Mouse (Mus musculus) midbrain, embryonic 15.5 days (tissue): ENCODE data around the gene Nat10. TPM values are rescaled to one million over a fixed set of nuclear protein-coding genes. Genes with fewer than 3 reads are reported as not detected.

Source experiments
- ATAC-seq: fragments of 200-750 bp; cut with Nextera tagmentation; replicated peaks from 2 replicates; pipeline ENCODE4 v1.8.0; 2017; ENCODE audit warnings: moderate TSS enrichment
- H3K27ac ChIP-seq: fragments of 300-500 bp; sonication (generic); 2 replicates; pipeline ENCODE4 v1.5.1; 2015; ENCODE audit warnings: mild to moderate bottlenecking, inconsistent platforms
- H3K27me3 ChIP-seq: fragments of 300-500 bp; sonication (generic); replicated peaks from 2 replicates; pipeline ENCODE4 v1.6.1; 2015; ENCODE audit warnings: inconsistent platforms
- H3K36me3 ChIP-seq: fragments of 300-500 bp; sonication (generic); replicated peaks from 2 replicates; pipeline ENCODE4 v1.6.1; 2015; ENCODE audit warnings: inconsistent platforms
- H3K4me1 ChIP-seq: fragments of 300-500 bp; sonication (generic); 2 replicates; pipeline ENCODE4 v1.6.1; 2015; ENCODE audit warnings: inconsistent platforms
- H3K4me2 ChIP-seq: fragments of 300-500 bp; sonication (generic); 2 replicates; pipeline ENCODE4 v1.6.1; 2015; ENCODE audit warnings: inconsistent platforms, mild to moderate bottlenecking, moderate library complexity
- H3K4me3 ChIP-seq: fragments of 300-500 bp; sonication (generic); 2 replicates; pipeline ENCODE4 v1.5.1; 2015; ENCODE audit warnings: mild to moderate bottlenecking, inconsistent platforms
- H3K9ac ChIP-seq: fragments of 300-500 bp; sonication (generic); 2 replicates; pipeline ENCODE4 v1.6.1; 2015; ENCODE audit warnings: mild to moderate bottlenecking, inconsistent platforms
- H3K9me3 ChIP-seq: fragments of 300-500 bp; sonication (generic); 2 replicates; pipeline ENCODE4 v1.6.1; 2016; ENCODE audit warnings: inconsistent platforms
- WGBS: fragments of 180-500 bp; shearing (Covaris S2); methylation state at CpG from one replicate; pipeline ENCODE4 v1.1.7; 2015; ENCODE audit warnings: mixed read lengths; 5-methylcytosine and 5-hydroxymethylcytosine counted together
- polyA plus RNA-seq: library from polyadenylated mRNA; unstranded; fragments of >200 nt; fragmentation: Nextera tagmentation; extraction: Ambion mirVana; gene quantifications from 2 replicates; pipeline ENCODE4 v1.2.1, GENCODE M21; 2015

Nat10 gene
- polyA plus RNA-seq, 1 experiment from 2014 or later, result 20.1 TPM

DNA sequence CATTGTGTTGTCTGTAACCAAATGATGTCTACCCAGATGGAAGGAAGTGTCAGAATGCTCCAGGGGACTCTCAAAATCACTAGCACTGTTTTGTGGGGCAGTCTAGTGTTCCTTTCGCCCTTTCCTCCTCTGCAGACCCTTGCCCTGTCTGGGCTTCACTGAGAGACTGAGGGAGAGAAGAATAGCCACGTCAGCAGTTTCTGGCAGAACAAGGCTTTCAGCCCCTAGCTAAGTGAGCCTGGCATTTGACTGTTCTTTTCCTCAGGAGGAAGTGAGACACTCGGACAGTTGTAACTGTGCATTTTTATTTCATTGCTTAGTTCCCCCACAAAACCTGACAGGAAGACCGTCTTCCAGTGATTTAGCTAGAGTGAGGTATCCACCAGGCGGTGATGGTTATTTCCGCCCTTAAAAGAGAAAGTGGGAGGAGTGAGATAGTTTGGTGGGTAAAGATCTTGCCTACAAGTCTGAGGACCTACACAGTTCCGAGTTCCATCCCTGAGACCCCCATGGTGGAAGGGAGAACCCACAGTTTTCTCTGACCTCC lies 88.4 kb downstream of the Nat10 start:
- no peak for ATAC-seq
- H3K36me3 ChIP-seq, result no peaks in the 10 kb centered on the region
- no peak overlapping the region for H3K4me3 ChIP-seq
- H3K4me2 ChIP-seq, result no peak overlapping the region
- H3K27me3 ChIP-seq, result no peaks in the 10 kb centered on the region
- H3K4me1 ChIP-seq, result peaks cover 26% of the 10 kb centered on the region; the same call in 1 of the 2 replicates
- H3K9ac ChIP-seq, result no peak overlapping the region
- H3K27ac ChIP-seq, result no peak overlapping the region
- H3K9me3 ChIP-seq, result no peaks in the 10 kb centered on the region
- WGBS, result 76% methylated on average over 7 of the region's 7 CpGs

Other genes starting within 250 kb of the Nat10 start
- gene Abtb2, start 195.0 kb downstream of the Nat10 start, polyA plus RNA-seq, result 9.6 and 10.3 TPM in 2 replicates
- gene Caprin1, start 36.4 kb upstream of the Nat10 start, polyA plus RNA-seq, result 364 and 368 TPM in 2 replicates
- gene Lmo2, start 196.7 kb upstream of the Nat10 start, polyA plus RNA-seq, result 32.0 and 33.6 TPM in 2 replicates